In genomic region chr15:80979611-80980010, GRCm38 (mm10) we compare ENCODE assay signal across 19 mouse cellular contexts. TPM values are rescaled to one million over a fixed set of nuclear protein-coding genes. Genes with fewer than 3 reads are reported as not detected.
A peak's percentile ranks its signal among the peaks of the same experiment; 100 is the strongest.
DNase-seq lines count a peak whose midpoint lies in the region; ATAC-seq and TF ChIP-seq lines count a peak whose summit lies in the region.
"Had no signal": no experiment of that assay in that cellular context is flagged by ENCODE, and none has a peak within 500 bp of the region (broad histone marks: within the 10 kb centered on the region; RNA-seq: fewer than 3 reads in every experiment).

No protein-coding gene starts in this region.

- no peak for DNase-seq in forebrain, embryonic 11.5 days (ENCODE audit: low spot score)
- DNase-seq in kidney, adult 8-10 months = no peak
- no peak for DNase-seq in lung, postnatal 4 days
- DNase-seq in stomach, postnatal 0 days (ENCODE audit: low spot score) = no peak
- DNase-seq in urinary bladder, adult 2 months (ENCODE audit: low spot score) = no peak
- DNase-seq: adrenal gland, postnatal 36 days; gastrocnemius, postnatal 10 days; kidney, postnatal 10 days; left cerebral cortex, postnatal 4 days; lung, postnatal 10 days had no signal

- TF ChIP-seq EP300 in stomach, postnatal 0 days (optimal IDR thresholded peaks at IDR 0.05) = no peak

- no peak for ATAC-seq in forebrain, embryonic 16.5 days
- ATAC-seq in forebrain, embryonic 11.5 days (replicated peaks; ENCODE audit: low FRiP score) = no peak
- no peak for ATAC-seq in kidney, embryonic 16.5 days (ENCODE audit: low FRiP score, low TSS enrichment)
- peak; percentile 53; the same call in 1 of the 2 replicates for ATAC-seq in lung, embryonic 16.5 days (ENCODE audit: low read depth)
- no peak for ATAC-seq in stomach, postnatal 0 days (ENCODE audit: low FRiP score, low TSS enrichment)
- ATAC-seq: forebrain, embryonic 14.5 days; midbrain, embryonic 15.5 days had no signal

- H3K9ac ChIP-seq in forebrain, embryonic 16.5 days (replicated peaks; ENCODE audit: low read depth, low read length) = 0 out of 2 replicates have a peak overlapping the region, but pooled peaks have one; percentile 22
- no peak overlapping the region for H3K9ac ChIP-seq in forebrain, embryonic 11.5 days (ENCODE audit: low read length)
- no peak overlapping the region for H3K9ac ChIP-seq in kidney, embryonic 16.5 days (replicated peaks; ENCODE audit: low read length)
- no peak overlapping the region for H3K9ac ChIP-seq in lung, embryonic 16.5 days (ENCODE audit: low read length)
- 0 out of 2 replicates have a peak overlapping the region, but pooled peaks have one; percentile 13 for H3K9ac ChIP-seq in stomach, postnatal 0 days (ENCODE audit: low read length)
- H3K9ac ChIP-seq: embryonic facial prominence, embryonic 15.5 days; heart, embryonic 12.5 days; hindbrain, embryonic 12.5 days; midbrain, embryonic 15.5 days; neural tube, embryonic 12.5 days had no signal

- no peak overlapping the region for H3K27ac ChIP-seq in forebrain, embryonic 16.5 days (ENCODE audit: low read length)
- no peak overlapping the region for H3K27ac ChIP-seq in forebrain, embryonic 11.5 days (ENCODE audit: low read depth, low read length)
- peak overlapping the region; percentile 4; the same call in 1 of the 2 replicates for H3K27ac ChIP-seq in kidney, embryonic 16.5 days (ENCODE audit: low read length)
- peak overlapping the region; percentile 74 for H3K27ac ChIP-seq in lung, embryonic 16.5 days (ENCODE audit: low read length)
- H3K27ac ChIP-seq in stomach, postnatal 0 days (replicated peaks) = peak overlapping the region; percentile 70
- H3K27ac ChIP-seq: embryonic facial prominence, embryonic 15.5 days; hindbrain, embryonic 12.5 days; midbrain, embryonic 15.5 days; neural tube, embryonic 12.5 days had no signal

- peaks cover 12% of the 10 kb centered on the region for H3K4me1 ChIP-seq in forebrain, embryonic 16.5 days (replicated peaks; ENCODE audit: control insufficient read depth, insufficient read depth, low read length)
- no peaks in the 10 kb centered on the region; the same call in 1 of the 2 replicates for H3K4me1 ChIP-seq in forebrain, embryonic 11.5 days (replicated peaks; ENCODE audit: control insufficient read depth, insufficient read depth, low read length)
- H3K4me1 ChIP-seq in kidney, embryonic 16.5 days (ENCODE audit: insufficient read depth, low read length) = no peaks in the 10 kb centered on the region
- peaks cover 20% of the 10 kb centered on the region for H3K4me1 ChIP-seq in lung, embryonic 16.5 days (replicated peaks; ENCODE audit: control insufficient read depth, insufficient read depth, low read length)
- H3K4me1 ChIP-seq in stomach, postnatal 0 days (replicated peaks; ENCODE audit: control insufficient read depth, insufficient read depth) = 0 out of 2 replicates have a peak, but pooled peaks cover 2% of the 10 kb centered on the region
- H3K4me1 ChIP-seq: embryonic facial prominence, embryonic 15.5 days had no signal

- H3K36me3 ChIP-seq in forebrain, embryonic 16.5 days (ENCODE audit: control insufficient read depth, insufficient read depth) = no peaks in the 10 kb centered on the region
- no peaks in the 10 kb centered on the region for H3K36me3 ChIP-seq in forebrain, embryonic 11.5 days (ENCODE audit: control insufficient read depth, insufficient read depth, low read length)
- H3K36me3 ChIP-seq in kidney, embryonic 16.5 days (ENCODE audit: insufficient read depth, low read length) = no peaks in the 10 kb centered on the region
- no peaks in the 10 kb centered on the region for H3K36me3 ChIP-seq in lung, embryonic 16.5 days (ENCODE audit: control insufficient read depth, insufficient read depth, low read length)
- H3K36me3 ChIP-seq in stomach, postnatal 0 days (ENCODE audit: control insufficient read depth, insufficient read depth, low read length) = no peaks in the 10 kb centered on the region
- H3K36me3 ChIP-seq: embryonic facial prominence, embryonic 15.5 days; heart, embryonic 12.5 days; hindbrain, embryonic 12.5 days; midbrain, embryonic 15.5 days; neural tube, embryonic 12.5 days had no signal

- H3K4me3 ChIP-seq in forebrain, embryonic 16.5 days (replicated peaks; ENCODE audit: low read length) = no peak overlapping the region
- no peak overlapping the region for H3K4me3 ChIP-seq in forebrain, embryonic 11.5 days (ENCODE audit: low read depth, low read length)
- H3K4me3 ChIP-seq in kidney, embryonic 16.5 days (ENCODE audit: low read length) = no peak overlapping the region
- no peak overlapping the region for H3K4me3 ChIP-seq in lung, embryonic 16.5 days (ENCODE audit: low read length)
- H3K4me3 ChIP-seq in stomach, postnatal 0 days (ENCODE audit: low read depth, low read length) = no peak overlapping the region
- H3K4me3 ChIP-seq: embryonic facial prominence, embryonic 15.5 days; heart, embryonic 12.5 days; hindbrain, embryonic 12.5 days; midbrain, embryonic 15.5 days; neural tube, embryonic 12.5 days had no signal

- H3K27me3 ChIP-seq in forebrain, embryonic 16.5 days (replicated peaks; ENCODE audit: control insufficient read depth, insufficient read depth, low read length) = no peaks in the 10 kb centered on the region
- H3K27me3 ChIP-seq in forebrain, embryonic 11.5 days (ENCODE audit: control insufficient read depth, insufficient read depth, low read length) = no peaks in the 10 kb centered on the region
- H3K27me3 ChIP-seq in kidney, embryonic 16.5 days (ENCODE audit: insufficient read depth, low read length) = no peaks in the 10 kb centered on the region
- H3K27me3 ChIP-seq in lung, embryonic 16.5 days (ENCODE audit: control insufficient read depth, insufficient read depth, low read depth, low read length) = no peaks in the 10 kb centered on the region
- no peaks in the 10 kb centered on the region for H3K27me3 ChIP-seq in stomach, postnatal 0 days (ENCODE audit: control insufficient read depth, insufficient read depth, low read length)
- H3K27me3 ChIP-seq: embryonic facial prominence, embryonic 15.5 days; heart, embryonic 12.5 days; hindbrain, embryonic 12.5 days; midbrain, embryonic 15.5 days; neural tube, embryonic 12.5 days had no signal

- no peak overlapping the region for H3K4me2 ChIP-seq in forebrain, embryonic 16.5 days (ENCODE audit: low read length)
- no peak overlapping the region for H3K4me2 ChIP-seq in forebrain, embryonic 11.5 days (ENCODE audit: low read depth, low read length, severe bottlenecking)
- no peak overlapping the region for H3K4me2 ChIP-seq in kidney, embryonic 16.5 days (replicated peaks; ENCODE audit: low read depth, low read length)
- peak overlapping the region; percentile 24; the same call in 1 of the 2 replicates for H3K4me2 ChIP-seq in lung, embryonic 16.5 days (ENCODE audit: low read depth, low read length)
- H3K4me2 ChIP-seq in stomach, postnatal 0 days (replicated peaks; ENCODE audit: low read depth) = peak overlapping the region; percentile 85
- H3K4me2 ChIP-seq: embryonic facial prominence, embryonic 15.5 days; heart, embryonic 12.5 days; hindbrain, embryonic 12.5 days had no signal

- no peak for TF ChIP-seq CTCF in stomach, postnatal 0 days (IDR thresholded peaks at IDR 0.05; ENCODE audit: low read depth)

- H3K9me3 ChIP-seq in forebrain, embryonic 16.5 days (ENCODE audit: control insufficient read depth, low read length) = no peaks in the 10 kb centered on the region
- no peaks in the 10 kb centered on the region for H3K9me3 ChIP-seq in forebrain, embryonic 11.5 days (ENCODE audit: control insufficient read depth, low read length)
- no peaks in the 10 kb centered on the region for H3K9me3 ChIP-seq in kidney, embryonic 16.5 days (ENCODE audit: low read length)
- no peaks in the 10 kb centered on the region for H3K9me3 ChIP-seq in lung, embryonic 16.5 days (ENCODE audit: control insufficient read depth, low read length)
- H3K9me3 ChIP-seq in stomach, postnatal 0 days (ENCODE audit: control insufficient read depth, low read length) = no peaks in the 10 kb centered on the region
- H3K9me3 ChIP-seq: embryonic facial prominence, embryonic 15.5 days; heart, embryonic 12.5 days; hindbrain, embryonic 12.5 days; midbrain, embryonic 15.5 days; neural tube, embryonic 12.5 days had no signal

- WGBS in forebrain, embryonic 16.5 days = 75% methylated on average over 4 of the region's 4 CpGs
- WGBS in forebrain, embryonic 11.5 days = 90% methylated on average over 4 of the region's 4 CpGs
- 70% methylated on average over 4 of the region's 4 CpGs for WGBS in kidney, embryonic 16.5 days
- 39% methylated on average over 4 of the region's 4 CpGs for WGBS in lung, embryonic 16.5 days
- 41% methylated on average over 4 of the region's 4 CpGs for WGBS in stomach, postnatal 0 days

RNA-seq across cellular contexts. Expression of gene Sgsm3, which starts 2.0 kb away (rescaled TPM):
- polyA plus RNA-seq in forebrain, embryonic 16.5 days (2015; fragmentation: Nextera tagmentation; extraction: Ambion mirVana) = 65.4 and 77.5 TPM in 2 replicates
- polyA plus RNA-seq in forebrain, embryonic 11.5 days (2014; fragmentation: Nextera tagmentation; extraction: Ambion mirVana) = 27.2 and 31.1 TPM in 2 replicates
- polyA plus RNA-seq in kidney, embryonic 16.5 days (2015; fragmentation: Nextera tagmentation; extraction: Ambion mirVana) = 33.9 and 35.2 TPM in 2 replicates
- polyA plus RNA-seq in lung, embryonic 16.5 days (2015; fragmentation: Nextera tagmentation; extraction: Ambion mirVana) = 45.9 and 46.2 TPM in 2 replicates
- 44.8 and 49.4 TPM in 2 replicates for polyA plus RNA-seq in stomach, postnatal 0 days (2015; fragmentation: Nextera tagmentation; extraction: Ambion mirVana)
- 44.7 and 47.8 TPM in 2 replicates for polyA plus RNA-seq in urinary bladder, adult 2 months (2012; rRNA removed)

RNA-seq across cellular contexts. Expression of gene Adsl, which starts 31.3 kb away (rescaled TPM):
- 101 and 112 TPM in 2 replicates for polyA plus RNA-seq in forebrain, embryonic 16.5 days (2015; fragmentation: Nextera tagmentation; extraction: Ambion mirVana)
- polyA plus RNA-seq in forebrain, embryonic 11.5 days (2014; fragmentation: Nextera tagmentation; extraction: Ambion mirVana) = 184 and 186 TPM in 2 replicates
- polyA plus RNA-seq in kidney, embryonic 16.5 days (2015; fragmentation: Nextera tagmentation; extraction: Ambion mirVana) = 184 and 192 TPM in 2 replicates
- polyA plus RNA-seq in lung, embryonic 16.5 days (2015; fragmentation: Nextera tagmentation; extraction: Ambion mirVana) = 133 and 135 TPM in 2 replicates
- 77.0 and 79.7 TPM in 2 replicates for polyA plus RNA-seq in stomach, postnatal 0 days (2015; fragmentation: Nextera tagmentation; extraction: Ambion mirVana)
- polyA plus RNA-seq in urinary bladder, adult 2 months (2012; rRNA removed) = 68.8 and 72.9 TPM in 2 replicates

Comparison
In these comparisons a context has a peak if more than half of its experiments do, and no peak if none do; other contexts are left out.
1. H3K9ac ChIP-seq: peak in forebrain, embryonic 16.5 days (single experiment) and stomach, postnatal 0 days (single experiment); none in forebrain, embryonic 11.5 days (single experiment), kidney, embryonic 16.5 days (single experiment) and lung, embryonic 16.5 days (single experiment).
2. H3K27ac ChIP-seq: peak in kidney, embryonic 16.5 days (single experiment), lung, embryonic 16.5 days (single experiment) and stomach, postnatal 0 days (single experiment); none in forebrain, embryonic 16.5 days (single experiment) and forebrain, embryonic 11.5 days (single experiment).
3. H3K4me2 ChIP-seq: peak in lung, embryonic 16.5 days (single experiment) and stomach, postnatal 0 days (single experiment); none in forebrain, embryonic 16.5 days (single experiment), forebrain, embryonic 11.5 days (single experiment) and kidney, embryonic 16.5 days (single experiment).